In the genomic region with DNA sequence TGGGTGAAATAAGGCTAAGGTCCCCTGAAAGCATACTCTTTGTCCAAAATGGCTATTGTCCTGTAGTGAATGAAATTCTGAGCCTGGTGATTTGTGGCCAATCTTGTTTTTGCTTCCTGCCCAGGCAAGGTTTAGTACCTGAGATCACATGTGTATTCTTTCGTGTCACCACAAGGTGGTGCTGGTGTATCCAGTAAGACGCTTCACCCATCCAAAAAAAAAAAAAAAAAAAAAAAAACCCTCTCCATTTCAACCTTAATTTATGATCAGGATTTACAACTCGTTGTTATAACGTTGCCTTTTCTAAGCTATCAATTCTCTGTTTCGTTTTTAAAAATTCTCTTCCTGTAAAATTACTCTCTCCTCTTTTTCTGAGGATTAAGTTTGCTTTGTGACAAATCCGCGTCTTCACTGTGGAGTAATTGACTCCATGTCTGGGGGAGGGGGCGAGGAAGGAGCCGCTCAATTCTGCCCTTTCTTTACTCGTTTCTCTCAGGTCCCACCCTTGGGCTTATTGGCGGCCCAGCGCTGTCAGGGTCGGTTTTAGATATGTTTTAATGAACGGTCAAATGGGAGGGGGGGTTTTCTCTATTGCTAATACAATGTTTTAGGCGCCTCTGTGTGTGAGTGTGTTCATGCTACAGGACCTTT, we compare ENCODE assay signal across 7 mouse cellular contexts.
DNase-seq lines count a peak whose midpoint lies in the region; TF ChIP-seq lines count a peak whose summit lies in the region.

No protein-coding gene starts in this region.

- no peak for TF ChIP-seq EP300 in MEL (IDR thresholded peaks at IDR 0.05; ENCODE audit: low read depth in 1 of 2, low read length in 2 of 2)

- H3K79me2 ChIP-seq in MEL (ENCODE audit: control insufficient read depth, insufficient read depth, low read length, poor library complexity) = no peaks in the 10 kb centered on the region

- peak; percentile 81 for TF ChIP-seq RAD21 in MEL (IDR thresholded peaks at IDR 0.05; ENCODE audit: low read depth, low read length)

- no peaks in the 10 kb centered on the region for H3K36me3 ChIP-seq in MEL (ENCODE audit: control insufficient read depth in 1 of 2, insufficient read depth in 2 of 2, low read length in 2 of 2)

- peak; percentile 60 for DNase-seq in MEL (ENCODE audit: low read depth, low spot score)
- DNase-seq in adipocyte (ENCODE audit: low spot score) = peak; percentile 57
- peak; percentile 57 for DNase-seq in embryo, embryonic 11.5 days (ENCODE audit: low read depth, low spot score)
- peak; percentile 58 for DNase-seq in heart, postnatal 4 days
- DNase-seq in layer of hippocampus, adult 2 months (ENCODE audit: low spot score in 2 of 2) = peak; percentile 52 to 62
- peak; percentile 48 for DNase-seq in lung, postnatal 14 days
- peak; percentile 9 for DNase-seq in skeletal muscle tissue, adult 2 months (ENCODE audit: low read depth, low spot score)

- H3K27me3 ChIP-seq in MEL (ENCODE audit: control insufficient read depth in 1 of 2, insufficient read depth in 2 of 2, low read length in 2 of 2) = no peaks in the 10 kb centered on the region

- no peak for TF ChIP-seq POLR2A in MEL (IDR thresholded peaks at IDR 0.05; ENCODE audit: control insufficient read depth in 1 of 2, insufficient read depth in 1 of 2, low read depth in 1 of 2, low read length in 2 of 2, poor library complexity in 1 of 2)

- H3K27ac ChIP-seq in MEL (ENCODE audit: control insufficient read depth, low read depth, low read length) = no peak overlapping the region
- H3K27ac ChIP-seq in layer of hippocampus, adult 2 months = peak overlapping the region; percentile 89

- no peaks in the 10 kb centered on the region for H3K9me3 ChIP-seq in MEL (replicated peaks; ENCODE audit: insufficient read depth, low read length)

- no peak overlapping the region for H3K4me3 ChIP-seq in MEL (ENCODE audit: control insufficient read depth in 1 of 2, insufficient read depth in 1 of 2, low read depth in 2 of 2, low read length in 2 of 2)
- peak overlapping the region; percentile 66 for H3K4me3 ChIP-seq in layer of hippocampus, adult 2 months

- no peak overlapping the region for H3K9ac ChIP-seq in MEL (ENCODE audit: control insufficient read depth, low read depth, low read length, poor library complexity, severe bottlenecking)

- TF ChIP-seq CTCF in MEL (IDR thresholded peaks at IDR 0.05 in 2 of 3, conservative IDR thresholded peaks at IDR 0.05 in 1 of 3; ENCODE audit: control insufficient read depth in 1 of 3, insufficient read depth in 1 of 3, low read depth in 2 of 3, low read length in 3 of 3, poor library complexity in 1 of 3, severe bottlenecking in 1 of 3) = peak; percentile 38 to 73 (median 55)
- TF ChIP-seq CTCF in layer of hippocampus, adult 2 months (conservative IDR thresholded peaks at IDR 0.05) = peak; percentile 90

- H3K4me1 ChIP-seq in MEL (ENCODE audit: control insufficient read depth in 1 of 2, insufficient read depth in 2 of 2, low read length in 2 of 2) = no peaks in the 10 kb centered on the region

TF ChIP-seq in MEL, 35 proteins besides CTCF, POLR2A, EP300 and RAD21:
- no peak for TF ChIP-seq MAZ (IDR thresholded peaks at IDR 0.05; ENCODE audit: low read depth, low read length)
- peak; percentile 92 for TF ChIP-seq ZNF384 (IDR thresholded peaks at IDR 0.05; ENCODE audit: low read depth, low read length)
- peak; percentile 75 for TF ChIP-seq SMC3 (IDR thresholded peaks at IDR 0.05; ENCODE audit: low read depth, low read length)
- TF ChIP-seq ZC3H11A (IDR thresholded peaks at IDR 0.05; ENCODE audit: low read depth, low read length) = peak; percentile 72
- TF ChIP-seq USF2 (IDR thresholded peaks at IDR 0.05; ENCODE audit: borderline replicate concordance in 1 of 2, insufficient read depth in 1 of 2, low read depth in 1 of 2, low read length in 2 of 2) = no peak
- TF ChIP-seq MAX (IDR thresholded peaks at IDR 0.05; ENCODE audit: low read length) = peak; percentile 53; the same call in 1 of the 2 replicates
- TF ChIP-seq MYC (IDR thresholded peaks at IDR 0.05; ENCODE audit: low read depth, low read length) = 0 out of 2 replicates have a peak, but pooled peaks have one; percentile 25
- TF ChIP-seq UBTF (IDR thresholded peaks at IDR 0.05; ENCODE audit: borderline replicate concordance, insufficient read depth, low read depth, low read length) = no peak

Comparison
In these comparisons a context has a peak if more than half of its experiments do, and no peak if none do; other contexts are left out.
1. DNase-seq: peak in every context shown above with its lines; median percentile 60 in MEL; 58 in heart, postnatal 4 days; 57 in adipocyte; 57 in embryo, embryonic 11.5 days; 57 in layer of hippocampus, adult 2 months; 48 in lung, postnatal 14 days; 9 in skeletal muscle tissue, adult 2 months.